Mouse (Mus musculus): Measurements from ENCODE around the gene Il21.
A peak's percentile ranks its signal among the peaks of the same experiment; 100 is the strongest.

The Il21 gene

GRCm38 (mm10) chr3:37232586-37233222 lies at the start of gene Il21:
Gene Il21, minus strand, starts transcription at chr3:37232636.
- no peak for DNase-seq (ENCODE audit: low spot score)

GRCm38 (mm10) chr3:37280871-37281270 lies 48.4 kb upstream of the Il21 start:
- DNase-seq (ENCODE audit: low spot score) = no peak

DNA sequence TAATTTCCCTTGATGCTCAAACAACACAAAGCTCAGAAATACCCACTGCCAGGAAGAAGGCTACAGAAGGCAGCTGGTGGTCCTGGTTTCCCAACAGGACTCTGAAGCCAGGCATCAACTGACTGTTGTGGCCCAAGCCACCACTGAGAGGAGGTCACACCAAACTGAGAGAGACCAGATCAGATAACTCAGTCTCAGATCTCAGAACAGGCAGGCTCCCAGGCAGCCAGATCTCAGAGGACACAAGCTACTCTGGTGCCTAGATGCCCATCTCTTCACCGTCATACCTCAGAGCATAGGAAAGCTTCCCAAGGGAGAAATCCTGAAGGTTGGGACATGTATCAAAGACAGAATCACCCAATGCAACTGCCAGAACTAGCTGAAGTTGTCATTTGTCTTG lies 47.8 kb upstream of the Il21 start:
- DNase-seq (ENCODE audit: low spot score) = no peak

GRCm38 (mm10) chr3:37274661-37275060 lies 42.2 kb upstream of the Il21 start:
- DNase-seq (ENCODE audit: low spot score) = no peak

GRCm38 (mm10) chr3:37273092-37273491 lies 40.7 kb upstream of the Il21 start:
- no peak for DNase-seq (ENCODE audit: low spot score)

- peak; percentile 70 for DNase-seq (ENCODE audit: low spot score)
Observed at GRCm38 (mm10) chr3:37271209-37271608, 38.8 kb upstream of the Il21 start.

DNA sequence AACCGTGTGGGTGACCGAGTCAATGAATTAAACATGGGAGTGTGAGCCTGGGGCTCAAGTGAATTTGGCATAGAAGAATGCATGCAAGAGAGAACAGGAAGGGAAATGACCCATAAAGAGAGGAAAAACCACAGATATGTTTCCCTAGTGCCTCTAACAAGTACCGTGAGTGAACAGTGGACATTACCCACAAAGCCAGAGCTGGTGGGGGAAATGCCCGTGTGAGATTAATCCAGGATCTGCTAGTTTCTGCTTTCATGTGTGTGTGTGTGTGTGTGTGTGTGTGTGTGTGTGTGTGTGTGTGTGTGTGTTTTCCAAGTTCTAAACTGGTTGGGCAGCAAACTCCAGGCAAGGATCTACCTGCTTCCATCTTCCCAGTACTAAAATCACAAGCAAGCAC lies 37.5 kb upstream of the Il21 start:
- no peak for DNase-seq (ENCODE audit: low spot score)

- DNase-seq (ENCODE audit: low spot score) = no peak
Observed at GRCm38 (mm10) chr3:37268338-37268737, 35.9 kb upstream of the Il21 start.

- DNase-seq (ENCODE audit: low spot score) = peak; percentile 45
Observed at GRCm38 (mm10) chr3:37259331-37259999, 27.0 kb upstream of the Il21 start.

GRCm38 (mm10) chr3:37257776-37258175 lies 25.3 kb upstream of the Il21 start:
- DNase-seq (ENCODE audit: low spot score) = no peak

GRCm38 (mm10) chr3:37250967-37251366 lies 18.5 kb upstream of the Il21 start:
- no peak for DNase-seq (ENCODE audit: low spot score)

- DNase-seq (ENCODE audit: low spot score) = no peak
Observed at GRCm38 (mm10) chr3:37235025-37235424, 2.6 kb upstream of the Il21 start.

- no peak for DNase-seq (ENCODE audit: low spot score)
Observed at GRCm38 (mm10) chr3:37231153-37231552, 1.3 kb downstream of the Il21 start.

DNA sequence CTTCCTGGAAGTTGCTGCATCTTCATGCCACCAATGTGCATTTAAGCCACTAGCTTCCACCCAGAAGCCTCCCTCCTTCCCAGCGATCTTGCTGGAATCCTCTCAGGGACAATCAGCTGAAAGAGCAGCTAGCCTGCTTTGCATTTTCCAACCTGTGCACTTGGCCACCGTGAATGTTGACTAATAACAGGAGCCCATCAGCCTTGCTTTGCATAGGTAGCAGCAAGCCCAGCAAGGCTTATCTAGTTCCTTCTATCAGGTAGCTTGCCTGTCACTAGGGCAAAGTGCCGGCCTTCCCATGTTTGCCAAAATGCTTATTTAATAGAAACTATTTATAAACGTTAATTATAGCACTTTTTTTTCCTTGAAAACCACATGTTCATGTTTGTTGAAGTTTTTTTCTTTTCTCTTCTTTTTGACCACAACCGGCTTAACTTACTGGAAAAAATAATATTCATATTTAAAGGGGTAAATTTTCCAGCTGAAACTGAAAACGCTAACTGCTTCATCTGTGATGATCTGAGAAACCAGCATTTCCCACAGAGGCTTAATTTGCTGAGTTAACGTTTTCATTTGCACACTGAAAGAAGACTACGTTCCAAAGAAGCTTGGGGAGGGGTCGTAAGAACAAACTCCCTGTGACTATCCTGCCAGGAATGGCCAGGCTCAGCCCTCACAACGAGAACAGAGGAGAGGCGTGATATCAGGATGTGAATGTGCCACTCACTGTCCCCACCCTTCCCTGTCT lies 3.2 kb downstream of the Il21 start:
- DNase-seq (ENCODE audit: low spot score) = no peak

DNA sequence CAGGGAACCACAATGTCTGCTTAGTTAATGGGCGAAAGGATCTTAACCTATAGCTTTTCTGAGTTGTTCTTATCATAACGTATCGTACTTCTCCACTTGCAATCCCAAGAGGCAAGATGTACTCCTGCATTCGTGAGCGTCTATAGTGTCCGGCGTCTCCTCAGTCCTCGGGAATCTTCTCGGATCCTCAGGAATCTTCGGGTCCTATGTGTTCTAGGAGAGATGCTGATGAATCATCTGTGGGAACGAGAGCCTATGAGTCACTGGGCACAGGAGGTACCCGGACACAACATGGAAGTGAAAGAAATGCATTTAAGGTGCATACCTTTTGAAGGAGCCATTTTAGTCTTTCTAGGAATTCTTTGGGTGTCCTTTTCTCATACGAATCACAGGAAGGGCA lies 7.3 kb downstream of the Il21 start:
- DNase-seq (ENCODE audit: low spot score) = no peak

DNA sequence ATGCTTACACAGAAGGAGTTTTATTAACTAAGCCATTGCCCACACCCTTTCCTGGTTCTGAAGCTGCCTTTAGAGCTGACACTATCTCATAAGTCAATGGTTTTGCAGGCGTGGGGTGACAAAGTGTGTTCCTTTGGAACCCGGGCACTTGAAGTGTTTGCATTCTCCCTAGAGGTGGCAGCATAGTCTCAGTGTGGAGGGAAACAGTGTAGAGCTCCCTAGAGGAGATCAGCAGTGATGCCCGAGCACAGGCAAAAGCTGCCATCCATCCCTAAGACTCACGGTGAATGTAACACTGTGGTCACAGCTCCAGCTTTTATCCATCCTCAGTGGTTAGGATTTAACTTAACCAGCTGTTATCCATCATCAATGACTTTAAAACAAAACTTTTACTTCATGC lies 13.4 kb downstream of the Il21 start:
- peak; percentile 57 for DNase-seq (ENCODE audit: low spot score)

GRCm38 (mm10) chr3:37205226-37205800 lies 27.1 kb downstream of the Il21 start:
- DNase-seq (ENCODE audit: low spot score) = no peak

GRCm38 (mm10) chr3:37204556-37204955 lies 27.9 kb downstream of the Il21 start:
- DNase-seq (ENCODE audit: low spot score) = peak; percentile 54

GRCm38 (mm10) chr3:37203984-37204428 lies 28.4 kb downstream of the Il21 start:
- peak; percentile 85 for DNase-seq (ENCODE audit: low spot score)

- no peak for DNase-seq (ENCODE audit: low spot score)
Observed at GRCm38 (mm10) chr3:37202856-37203255, 29.6 kb downstream of the Il21 start.

- no peak for DNase-seq (ENCODE audit: low spot score)
Observed at GRCm38 (mm10) chr3:37201122-37201916, 31.1 kb downstream of the Il21 start.

- DNase-seq (ENCODE audit: low spot score) = no peak
Observed at GRCm38 (mm10) chr3:37198302-37198701, 34.1 kb downstream of the Il21 start.

All from testis, postnatal 10 days (tissue).